Mouse (Mus musculus) thymus, adult 2 months (tissue): Measurements from ENCODE around the gene Dync2h1.

ENCODE experiments used
- CTCF ChIP-seq: fragments of 200-500 bp; IDR thresholded peaks from 2 replicates; pipeline ENCODE4 v1.5.1; 2012; ENCODE audit warnings: mild to moderate bottlenecking, control low read depth, low read length, moderate library complexity, borderline replicate concordance; ENCODE audit not compliant: control insufficient read depth, poor library complexity, insufficient read depth; ENCODE audit errors: extremely low read depth
- POLR2A ChIP-seq: fragments of 200-500 bp; IDR thresholded peaks from 2 replicates; pipeline ENCODE4 v1.6.1; 2012; ENCODE audit warnings: mild to moderate bottlenecking, low read length, control low read depth, moderate library complexity; ENCODE audit not compliant: control insufficient read depth, poor library complexity, insufficient read depth; ENCODE audit errors: extremely low read depth

- TF ChIP-seq CTCF = no peak
- TF ChIP-seq POLR2A = no peak
Observed at GRCm38 (mm10) chr9:6969171-6969570, 215.1 kb downstream of the Dync2h1 start.
